Mouse (Mus musculus): ENCODE measurements around the gene Sh3bgrl2.

DNA sequence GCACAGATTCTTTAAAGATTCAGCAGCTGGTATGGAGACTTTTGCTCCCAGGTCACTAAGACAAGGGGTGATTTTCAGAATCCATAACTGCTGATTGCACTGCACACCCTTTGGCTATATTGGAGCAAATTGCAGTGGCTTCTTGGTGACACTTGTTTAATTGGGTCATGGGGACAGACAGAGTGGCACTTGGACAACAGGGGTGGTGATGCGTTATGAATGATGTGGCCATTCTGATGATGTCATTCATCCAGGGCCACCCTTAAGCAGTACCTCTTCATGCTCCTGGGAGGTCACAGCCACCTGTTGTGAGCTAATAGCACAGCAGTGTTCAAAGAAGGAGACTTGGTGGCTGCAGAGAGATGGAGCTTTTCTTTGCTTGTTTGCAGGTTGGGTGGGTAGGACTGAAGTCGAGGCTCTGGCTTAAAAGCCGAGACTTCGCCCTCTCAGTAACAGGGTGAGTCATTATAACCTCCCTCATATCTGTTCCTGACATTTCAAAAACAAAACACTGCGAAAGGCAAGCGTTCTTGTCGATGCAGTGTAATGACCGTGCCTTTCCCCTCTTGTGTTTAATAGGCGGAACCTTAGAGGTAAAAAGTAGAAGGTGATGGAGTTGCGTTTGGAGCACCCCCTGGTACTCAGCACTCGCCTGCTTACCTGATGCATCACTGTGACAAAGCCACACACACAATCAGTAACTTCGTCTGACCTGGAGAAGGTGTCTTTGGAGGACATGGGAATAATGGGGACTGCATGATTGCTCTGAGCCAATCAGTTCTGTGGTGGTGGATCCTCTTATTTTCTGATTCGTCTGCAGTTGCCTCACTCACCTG lies 48.7 kb downstream of the Sh3bgrl2 start:
- TF ChIP-seq POLR2A (IDR thresholded peaks at IDR 0.05; ENCODE audit: control insufficient read depth, extremely low read depth, insufficient read depth, low read length, poor library complexity) (no peak), CTCF (IDR thresholded peaks at IDR 0.05; ENCODE audit: borderline replicate concordance, control insufficient read depth, extremely low read depth, insufficient read depth, low read length, poor library complexity) (no peak)

All from thymus, adult 2 months (tissue).